Mouse (Mus musculus) forebrain, embryonic 14.5 days (tissue): ENCODE results near the gene Grsf1. TPM values are rescaled to one million over a fixed set of nuclear protein-coding genes. Genes with fewer than 3 reads are reported as not detected.

Source experiments
- ATAC-seq: fragments of 200-750 bp; cut with Nextera tagmentation; 2 replicates; pipeline ENCODE4 v1.8.0; 2017; ENCODE audit warnings: mild to moderate bottlenecking, moderate library complexity
- DNase-seq: peaks from one replicate; pipeline ENCODE4 v3.0.0-alpha.2; 2015; ENCODE audit warnings: low spot score
- H3K27ac ChIP-seq: fragments of 300-500 bp; sonication (generic); 2 replicates; pipeline ENCODE4 v1.5.1; 2014; ENCODE audit warnings: low read depth, mild to moderate bottlenecking, control low read depth, low read length, moderate library complexity
- H3K27me3 ChIP-seq: fragments of 300-500 bp; sonication (generic); replicated peaks from 2 replicates; pipeline ENCODE4 v1.6.1; 2014; ENCODE audit warnings: low read length, control low read depth, mixed read lengths; ENCODE audit not compliant: control insufficient read depth, insufficient read depth
- H3K36me3 ChIP-seq: fragments of 300-500 bp; sonication (generic); 2 replicates; pipeline ENCODE4 v1.6.1; 2014; ENCODE audit warnings: low read length, control low read depth; ENCODE audit not compliant: control insufficient read depth, insufficient read depth
- H3K4me1 ChIP-seq: fragments of 300-500 bp; sonication (generic); 2 replicates; pipeline ENCODE4 v1.6.1; 2014; ENCODE audit warnings: antibody characterized with exemption, low read length, control low read depth; ENCODE audit not compliant: control insufficient read depth, insufficient read depth
- H3K4me2 ChIP-seq: fragments of 300-500 bp; sonication (generic); 2 replicates; pipeline ENCODE4 v1.6.1; 2014; ENCODE audit warnings: mild to moderate bottlenecking, control low read depth, low read length
- H3K4me3 ChIP-seq: fragments of 300-500 bp; sonication (generic); 2 replicates; pipeline ENCODE4 v1.5.1; 2014; ENCODE audit warnings: low read depth, low read length, control low read depth
- H3K9ac ChIP-seq: fragments of 300-500 bp; sonication (generic); 2 replicates; pipeline ENCODE4 v1.6.1; 2014; ENCODE audit warnings: mild to moderate bottlenecking, low read length, control low read depth, moderate library complexity
- H3K9me3 ChIP-seq: fragments of 300-500 bp; sonication (generic); replicated peaks from 2 replicates; pipeline ENCODE4 v1.6.1; 2016; ENCODE audit warnings: low read length, control low read depth, mixed read lengths; ENCODE audit not compliant: control insufficient read depth
- WGBS: fragments of 180-500 bp; shearing (Covaris S2); extraction: QIAGEN DNeasy Blood & Tissue Kit; methylation state at CpG from one replicate; pipeline ENCODE4 v1.1.7; 2014; 5-methylcytosine and 5-hydroxymethylcytosine counted together
- polyA plus RNA-seq: library from polyadenylated mRNA; unstranded; fragments of >200 nt; fragmentation: Nextera tagmentation; extraction: Ambion mirVana; gene quantifications from 2 replicates; pipeline ENCODE4 v1.2.1, GENCODE M21; 2014

Gene Grsf1
- polyA plus RNA-seq, 1 experiment from 2014 or later: 79.5 TPM

GRCm38 (mm10) chr5:88629987-88630386 lies 46.0 kb downstream of the Grsf1 start:
- ATAC-seq (no peak), DNase-seq (no peak)
- no peak overlapping the region for H3K4me2 ChIP-seq
- H3K27me3 ChIP-seq: no peaks in the 10 kb centered on the region
- WGBS: 93% methylated on average over 8 of the region's 8 CpGs
- no peak overlapping the region for H3K4me3 ChIP-seq
- H3K9ac ChIP-seq: no peak overlapping the region
- no peak overlapping the region for H3K27ac ChIP-seq
- peaks cover 78% of the 10 kb centered on the region for H3K36me3 ChIP-seq
- H3K4me1 ChIP-seq: no peaks in the 10 kb centered on the region
- H3K9me3 ChIP-seq: no peaks in the 10 kb centered on the region

DNA sequence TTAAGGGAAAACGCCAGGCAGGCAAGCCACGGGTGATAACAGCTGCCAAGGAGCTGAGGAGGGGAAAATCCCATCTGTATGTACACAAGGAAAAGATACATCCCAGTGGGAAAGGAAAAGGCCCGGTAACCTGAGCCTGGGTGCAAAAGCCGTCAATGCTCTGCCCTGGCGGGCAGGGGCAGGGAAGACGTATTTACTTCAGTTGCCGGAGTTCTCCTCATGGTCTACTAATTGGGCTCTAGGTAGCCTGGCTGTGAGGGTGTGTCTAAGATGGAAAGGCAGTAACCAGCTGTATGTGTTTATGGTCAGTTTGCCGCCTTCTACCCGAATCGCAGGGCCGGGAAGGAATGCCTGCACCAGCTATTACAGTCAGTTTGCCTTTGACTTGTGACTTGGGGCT lies 46.8 kb downstream of the Grsf1 start:
- Histone ChIP-seq H3K4me3 (no peak overlapping the region), H3K9me3 (no peaks in the 10 kb centered on the region), H3K9ac (no peak overlapping the region), H3K27ac (no peak overlapping the region), H3K4me1 (no peaks in the 10 kb centered on the region), H3K27me3 (no peaks in the 10 kb centered on the region), H3K4me2 (no peak overlapping the region), H3K36me3 (peaks cover 73% of the 10 kb centered on the region)
- DNase-seq (no peak), ATAC-seq (no peak)
- WGBS: 91% methylated on average over 11 of the region's 11 CpGs

DNA sequence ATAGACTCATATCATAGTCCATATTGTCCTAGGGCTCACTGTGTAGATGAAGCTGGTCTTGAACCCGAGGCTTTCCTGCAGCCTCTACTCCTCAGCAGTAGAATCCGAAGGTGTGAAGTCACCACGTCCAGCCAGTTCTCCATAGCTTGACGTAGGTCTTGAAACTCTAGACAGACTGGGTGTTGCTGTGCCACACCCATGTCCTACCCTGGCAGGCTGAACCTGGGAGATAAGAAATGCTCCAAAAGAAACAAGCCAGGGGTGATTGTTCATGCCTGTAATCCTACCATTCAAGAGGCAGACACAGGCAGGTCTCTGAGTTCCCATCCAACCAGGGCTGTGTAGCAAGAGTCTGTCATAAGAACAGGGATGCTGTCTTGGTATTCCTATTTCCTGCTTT lies 48.4 kb downstream of the Grsf1 start:
- Histone ChIP-seq H3K9me3 (no peaks in the 10 kb centered on the region), H3K9ac (no peak overlapping the region), H3K4me2 (no peak overlapping the region), H3K4me1 (no peaks in the 10 kb centered on the region), H3K4me3 (no peak overlapping the region), H3K27ac (no peak overlapping the region), H3K36me3 (peaks cover 59% of the 10 kb centered on the region), H3K27me3 (no peaks in the 10 kb centered on the region)
- DNase-seq (no peak), ATAC-seq (no peak)
- WGBS: 95% methylated on average over 4 of the region's 4 CpGs

DNA sequence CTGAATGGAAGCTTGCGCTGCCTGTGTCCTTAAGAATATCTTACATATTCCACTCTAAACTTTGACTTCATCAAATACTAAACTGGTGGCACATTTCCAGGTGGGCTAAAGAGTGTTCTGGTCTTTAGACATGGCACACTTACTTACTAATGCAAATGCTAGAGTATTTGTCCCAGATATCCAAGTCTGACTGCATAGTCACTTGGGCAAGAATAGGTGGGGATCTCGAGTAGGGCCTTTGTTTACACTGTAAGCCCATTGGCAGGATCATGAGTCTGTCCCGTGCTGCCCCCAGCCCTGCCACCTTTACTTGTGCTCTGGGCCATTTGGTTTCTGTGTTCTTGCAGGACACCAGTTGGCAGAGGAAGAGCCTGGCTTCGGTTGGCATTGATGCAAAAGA lies 59.0 kb downstream of the Grsf1 start:
- Histone ChIP-seq H3K4me3 (no peak overlapping the region), H3K27ac (no peak overlapping the region), H3K4me2 (no peak overlapping the region), H3K4me1 (no peaks in the 10 kb centered on the region), H3K36me3 (peaks cover 75% of the 10 kb centered on the region), H3K9me3 (no peaks in the 10 kb centered on the region), H3K27me3 (no peaks in the 10 kb centered on the region), H3K9ac (no peak overlapping the region)
- ATAC-seq (no peak), DNase-seq (no peak)
- 88% methylated on average over 4 of the region's 4 CpGs for WGBS

GRCm38 (mm10) chr5:88614129-88614528 lies 61.8 kb downstream of the Grsf1 start:
- no peak overlapping the region for H3K9ac ChIP-seq
- H3K4me1 ChIP-seq: no peaks in the 10 kb centered on the region
- H3K27ac ChIP-seq: no peak overlapping the region
- DNase-seq: no peak
- no peak for ATAC-seq
- H3K27me3 ChIP-seq: no peaks in the 10 kb centered on the region
- WGBS: 91% methylated on average over 1 of the region's 1 CpGs
- H3K9me3 ChIP-seq: no peaks in the 10 kb centered on the region
- H3K4me2 ChIP-seq: no peak overlapping the region
- no peak overlapping the region for H3K4me3 ChIP-seq
- H3K36me3 ChIP-seq: peaks cover 60% of the 10 kb centered on the region

Other genes with a start within 250 kb of the Grsf1 start
- not detected in 2 replicates for gene Ambn, start 220.2 kb downstream of the Grsf1 start, polyA plus RNA-seq
- not detected in 2 replicates for gene Enam, start 188.2 kb downstream of the Grsf1 start, polyA plus RNA-seq
- 0.17 TPM in 1 of 2 replicates, not detected in the other for gene Jchain, start 148.3 kb downstream of the Grsf1 start, polyA plus RNA-seq
- gene Utp3, start 121.7 kb downstream of the Grsf1 start, polyA plus RNA-seq: 32.8 and 46.5 TPM in 2 replicates
- 155 and 210 TPM in 2 replicates for gene Rufy3, start 111.1 kb downstream of the Grsf1 start, polyA plus RNA-seq
- 12.4 and 14.3 TPM in 2 replicates for gene Mob1b, start 44.7 kb upstream of the Grsf1 start, polyA plus RNA-seq
- gene Dck, start 88.8 kb upstream of the Grsf1 start, polyA plus RNA-seq: 93.7 and 94.7 TPM in 2 replicates
- 0.98 and 2.2 TPM in 2 replicates for gene Slc4a4, start 210.6 kb upstream of the Grsf1 start, polyA plus RNA-seq